Mouse (Mus musculus): Measurements from ENCODE around the gene Dok5. TPM values are rescaled to one million over a fixed set of nuclear protein-coding genes. Genes with fewer than 3 reads are reported as not detected.

Gene Dok5
- polyA plus RNA-seq, 1 experiment from 2014 or later, result 2.0 TPM

- H3K36me3 ChIP-seq, result no peaks in the 10 kb centered on the region
- H3K9ac ChIP-seq, result no peak overlapping the region
- H3K9me3 ChIP-seq, result no peaks in the 10 kb centered on the region
- H3K4me3 ChIP-seq, result no peak overlapping the region
- H3K4me2 ChIP-seq, result no peak overlapping the region
- no peaks in the 10 kb centered on the region for H3K4me1 ChIP-seq
- H3K27me3 ChIP-seq, result no peaks in the 10 kb centered on the region
- no peak for ATAC-seq (ENCODE audit: borderline replicate concordance, extremely low read depth, low FRiP score, low TSS enrichment)
- 68% methylated on average over 10 of the region's 10 CpGs for WGBS
- no peak overlapping the region for H3K27ac ChIP-seq
These were observed 76.7 kb downstream of the Dok5 start for GRCm38 (mm10) chr2:170808259-170808789.

GRCm38 (mm10) chr2:170811356-170811755, 79.7 kb downstream of the Dok5 start:
- no peak overlapping the region for H3K4me2 ChIP-seq
- ATAC-seq (ENCODE audit: borderline replicate concordance, extremely low read depth, low FRiP score, low TSS enrichment), result no peak
- H3K4me3 ChIP-seq, result no peak overlapping the region
- no peaks in the 10 kb centered on the region for H3K36me3 ChIP-seq
- H3K27ac ChIP-seq, result no peak overlapping the region
- no peaks in the 10 kb centered on the region for H3K9me3 ChIP-seq
- H3K27me3 ChIP-seq, result no peaks in the 10 kb centered on the region
- H3K4me1 ChIP-seq, result peaks cover 7% of the 10 kb centered on the region; the same call in 1 of the 2 replicates
- WGBS, result 51% methylated on average over 9 of the region's 9 CpGs
- H3K9ac ChIP-seq, result no peak overlapping the region

- H3K4me2 ChIP-seq, result no peak overlapping the region
- H3K9me3 ChIP-seq, result no peaks in the 10 kb centered on the region
- H3K4me1 ChIP-seq, result peaks cover 11% of the 10 kb centered on the region; the same call in 1 of the 2 replicates
- no peak for ATAC-seq (ENCODE audit: borderline replicate concordance, extremely low read depth, low FRiP score, low TSS enrichment)
- no peaks in the 10 kb centered on the region for H3K27me3 ChIP-seq
- no peak overlapping the region for H3K27ac ChIP-seq
- H3K9ac ChIP-seq, result no peak overlapping the region
- WGBS, result 15% methylated on average over 8 of the region's 8 CpGs
- H3K4me3 ChIP-seq, result no peak overlapping the region
- H3K36me3 ChIP-seq, result no peaks in the 10 kb centered on the region
These were observed 84.7 kb downstream of the Dok5 start for GRCm38 (mm10) chr2:170816302-170816701.

- no peaks in the 10 kb centered on the region for H3K9me3 ChIP-seq
- no peaks in the 10 kb centered on the region for H3K27me3 ChIP-seq
- H3K4me2 ChIP-seq, result no peak overlapping the region
- no peaks in the 10 kb centered on the region for H3K36me3 ChIP-seq
- ATAC-seq (ENCODE audit: borderline replicate concordance, extremely low read depth, low FRiP score, low TSS enrichment), result peak; percentile 75
- H3K4me3 ChIP-seq, result no peak overlapping the region
- H3K27ac ChIP-seq, result peak overlapping the region; percentile 29; the same call in 1 of the 2 replicates
- no peak overlapping the region for H3K9ac ChIP-seq
- 27% methylated on average over 4 of the region's 4 CpGs for WGBS
- peaks cover 11% of the 10 kb centered on the region; the same call in 1 of the 2 replicates for H3K4me1 ChIP-seq
These were observed 85.6 kb downstream of the Dok5 start for GRCm38 (mm10) chr2:170817112-170817703.

- Histone ChIP-seq H3K9ac (no peak overlapping the region), H3K27ac (peak overlapping the region; percentile 62), H3K4me2 (peak overlapping the region; percentile 46), H3K4me3 (no peak overlapping the region), H3K36me3 (no peaks in the 10 kb centered on the region), H3K9me3 (no peaks in the 10 kb centered on the region), H3K4me1 (peaks cover 14% of the 10 kb centered on the region; the same call in 1 of the 2 replicates), H3K27me3 (no peaks in the 10 kb centered on the region)
- peak; percentile 61 for ATAC-seq (ENCODE audit: borderline replicate concordance, extremely low read depth, low FRiP score, low TSS enrichment)
- 29% methylated on average over 17 of the region's 17 CpGs for WGBS
These were observed 95.3 kb downstream of the Dok5 start for GRCm38 (mm10) chr2:170826821-170827441.

- no peaks in the 10 kb centered on the region for H3K9me3 ChIP-seq
- no peak overlapping the region for H3K4me2 ChIP-seq
- no peaks in the 10 kb centered on the region for H3K36me3 ChIP-seq
- no peak for ATAC-seq (ENCODE audit: borderline replicate concordance, extremely low read depth, low FRiP score, low TSS enrichment)
- no peak overlapping the region for H3K27ac ChIP-seq
- no peak overlapping the region for H3K4me3 ChIP-seq
- WGBS, result 33% methylated on average over 7 of the region's 7 CpGs
- H3K4me1 ChIP-seq, result peaks cover 14% of the 10 kb centered on the region; the same call in 1 of the 2 replicates
- H3K27me3 ChIP-seq, result no peaks in the 10 kb centered on the region
- H3K9ac ChIP-seq, result no peak overlapping the region
These were observed 97.2 kb downstream of the Dok5 start for GRCm38 (mm10) chr2:170828757-170829156.

GRCm38 (mm10) chr2:170829191-170829611, 97.6 kb downstream of the Dok5 start:
- H3K27ac ChIP-seq, result no peak overlapping the region
- peak; percentile 41; the same call in 1 of the 2 replicates for ATAC-seq (ENCODE audit: borderline replicate concordance, extremely low read depth, low FRiP score, low TSS enrichment)

GRCm38 (mm10) chr2:170829988-170830387, 98.4 kb downstream of the Dok5 start:
- ATAC-seq (ENCODE audit: borderline replicate concordance, extremely low read depth, low FRiP score, low TSS enrichment), result no peak
- Histone ChIP-seq H3K4me1 (peaks cover 14% of the 10 kb centered on the region; the same call in 1 of the 2 replicates), H3K36me3 (no peaks in the 10 kb centered on the region), H3K27ac (no peak overlapping the region), H3K27me3 (no peaks in the 10 kb centered on the region), H3K9ac (no peak overlapping the region), H3K4me3 (no peak overlapping the region), H3K9me3 (no peaks in the 10 kb centered on the region), H3K4me2 (no peak overlapping the region)
- 72% methylated on average over 14 of the region's 14 CpGs for WGBS

More at GRCm38 (mm10) chr2:170829191-170829611, 97.6 kb downstream of the Dok5 start:
- Histone ChIP-seq H3K36me3 (no peaks in the 10 kb centered on the region), H3K4me3 (no peak overlapping the region), H3K9ac (no peak overlapping the region), H3K4me2 (no peak overlapping the region), H3K4me1 (peaks cover 14% of the 10 kb centered on the region; the same call in 1 of the 2 replicates), H3K27me3 (no peaks in the 10 kb centered on the region), H3K9me3 (no peaks in the 10 kb centered on the region)
- WGBS, result 61% methylated on average over 6 of the region's 6 CpGs

GRCm38 (mm10) chr2:170836862-170837261, 105.3 kb downstream of the Dok5 start:
- Histone ChIP-seq H3K4me2 (no peak overlapping the region), H3K36me3 (no peaks in the 10 kb centered on the region), H3K4me1 (peaks cover 8% of the 10 kb centered on the region; the same call in 1 of the 2 replicates), H3K9me3 (no peaks in the 10 kb centered on the region), H3K4me3 (no peak overlapping the region), H3K27ac (no peak overlapping the region), H3K27me3 (no peaks in the 10 kb centered on the region), H3K9ac (no peak overlapping the region)
- no peak for ATAC-seq (ENCODE audit: borderline replicate concordance, extremely low read depth, low FRiP score, low TSS enrichment)
- WGBS, result 70% methylated on average over 10 of the region's 10 CpGs

- no peaks in the 10 kb centered on the region for H3K27me3 ChIP-seq
- no peak for ATAC-seq (ENCODE audit: borderline replicate concordance, extremely low read depth, low FRiP score, low TSS enrichment)
- H3K4me1 ChIP-seq, result peaks cover 8% of the 10 kb centered on the region; the same call in 1 of the 2 replicates
- H3K27ac ChIP-seq, result no peak overlapping the region
- no peaks in the 10 kb centered on the region for H3K9me3 ChIP-seq
- no peak overlapping the region for H3K4me3 ChIP-seq
- 62% methylated on average over 11 of the region's 11 CpGs for WGBS
- no peak overlapping the region for H3K4me2 ChIP-seq
- H3K9ac ChIP-seq, result no peak overlapping the region
- H3K36me3 ChIP-seq, result no peaks in the 10 kb centered on the region
These were observed 105.8 kb downstream of the Dok5 start for GRCm38 (mm10) chr2:170837363-170837762.

GRCm38 (mm10) chr2:170837824-170838557, 106.4 kb downstream of the Dok5 start:
- no peak overlapping the region for H3K4me2 ChIP-seq
- H3K36me3 ChIP-seq, result no peaks in the 10 kb centered on the region
- no peaks in the 10 kb centered on the region for H3K9me3 ChIP-seq
- 0 out of 2 replicates have a peak overlapping the region, but pooled peaks have one; percentile 20 for H3K27ac ChIP-seq
- H3K27me3 ChIP-seq, result no peaks in the 10 kb centered on the region
- no peak overlapping the region for H3K9ac ChIP-seq
- H3K4me3 ChIP-seq, result no peak overlapping the region
- peaks cover 8% of the 10 kb centered on the region; the same call in 1 of the 2 replicates for H3K4me1 ChIP-seq
- peak; percentile 67; the same call in 1 of the 2 replicates for ATAC-seq (ENCODE audit: borderline replicate concordance, extremely low read depth, low FRiP score, low TSS enrichment)
- 27% methylated on average over 12 of the region's 12 CpGs for WGBS

All from lung, embryonic 15.5 days (tissue).